8 mouse cellular contexts compared by ENCODE assay signal in the genomic region with DNA sequence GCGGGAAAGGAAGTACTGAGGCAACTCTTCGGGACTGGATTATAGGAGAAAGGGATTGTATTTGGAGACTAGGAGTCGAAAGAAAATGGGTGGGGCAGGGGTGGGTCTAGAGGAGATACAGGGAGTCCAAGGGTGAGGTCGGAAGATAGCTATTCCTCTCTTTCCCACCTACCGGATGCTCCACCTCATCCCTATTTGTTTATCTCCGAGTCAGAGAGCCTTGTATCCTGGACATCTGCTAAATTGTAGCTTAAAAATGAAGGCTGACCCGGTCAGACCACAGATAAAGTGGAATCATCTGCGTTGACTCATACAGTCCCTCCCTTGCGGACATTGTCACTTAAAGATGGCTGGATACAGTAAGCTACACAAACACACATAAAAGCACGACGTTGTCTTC. TPM values are rescaled to one million over a fixed set of nuclear protein-coding genes. Genes with fewer than 3 reads are reported as not detected.
DNase-seq lines count a peak whose midpoint lies in the region; ATAC-seq and TF ChIP-seq lines count a peak whose summit lies in the region.

No protein-coding gene starts in this region.

- H3K4me2 ChIP-seq in intestine, embryonic 16.5 days (ENCODE audit: low read depth, low read length), result peak overlapping the region; percentile 99
- H3K4me2 ChIP-seq in neural tube, embryonic 13.5 days, result peak overlapping the region; percentile 79

- no peaks in the 10 kb centered on the region for H3K9me3 ChIP-seq in embryonic facial prominence, embryonic 10.5 days
- H3K9me3 ChIP-seq in intestine, embryonic 16.5 days (ENCODE audit: control insufficient read depth, low read length), result no peaks in the 10 kb centered on the region
- no peaks in the 10 kb centered on the region for H3K9me3 ChIP-seq in neural tube, embryonic 13.5 days

- peaks cover 38% of the 10 kb centered on the region for H3K4me1 ChIP-seq in embryonic facial prominence, embryonic 10.5 days
- peaks cover 14% of the 10 kb centered on the region for H3K4me1 ChIP-seq in intestine, embryonic 16.5 days (ENCODE audit: control insufficient read depth, insufficient read depth, low read length)
- H3K4me1 ChIP-seq in neural tube, embryonic 13.5 days (replicated peaks), result peaks cover 10% of the 10 kb centered on the region

- H3K36me3 ChIP-seq in embryonic facial prominence, embryonic 10.5 days (replicated peaks), result no peaks in the 10 kb centered on the region
- H3K36me3 ChIP-seq in intestine, embryonic 16.5 days (ENCODE audit: control insufficient read depth, insufficient read depth, low read length), result no peaks in the 10 kb centered on the region
- H3K36me3 ChIP-seq in neural tube, embryonic 13.5 days, result no peaks in the 10 kb centered on the region

- ATAC-seq in intestine, embryonic 16.5 days, result no peak
- no peak for ATAC-seq in neural tube, embryonic 13.5 days (ENCODE audit: low read depth)

- H3K27ac ChIP-seq in layer of hippocampus, adult 2 months, result peak overlapping the region; percentile 98; the same call in 1 of the 2 replicates
- H3K27ac ChIP-seq in embryonic facial prominence, embryonic 10.5 days (replicated peaks), result peak overlapping the region; percentile 84; the same call in 1 of the 2 replicates
- 0 out of 2 replicates have a peak overlapping the region, but pooled peaks have one; percentile 25 for H3K27ac ChIP-seq in intestine, embryonic 16.5 days (ENCODE audit: low read length)
- H3K27ac ChIP-seq in neural tube, embryonic 13.5 days (replicated peaks), result no peak overlapping the region

- no peak for TF ChIP-seq CTCF in layer of hippocampus, adult 2 months (conservative IDR thresholded peaks at IDR 0.05)

- DNase-seq in layer of hippocampus, adult 2 months (ENCODE audit: low spot score in 2 of 2), result no peak
- DNase-seq in layer of hippocampus, postnatal 36 days, result no peak
- no peak for DNase-seq in embryonic facial prominence, embryonic 10.5 days (ENCODE audit: low spot score)
- no peak for DNase-seq in adrenal gland, postnatal 25 days
- DNase-seq in urinary bladder, postnatal 4 days (ENCODE audit: low spot score in 2 of 2), result no peak
- no peak for DNase-seq in right cerebral cortex, adult 2 months (ENCODE audit: low spot score in 2 of 2)

- H3K27me3 ChIP-seq in embryonic facial prominence, embryonic 10.5 days (replicated peaks; ENCODE audit: low read depth, poor library complexity, severe bottlenecking), result peaks cover 90% of the 10 kb centered on the region
- peaks cover 3% of the 10 kb centered on the region; the same call in 1 of the 2 replicates for H3K27me3 ChIP-seq in intestine, embryonic 16.5 days (replicated peaks; ENCODE audit: control insufficient read depth, insufficient read depth, low read length)
- H3K27me3 ChIP-seq in neural tube, embryonic 13.5 days, result peaks cover 69% of the 10 kb centered on the region

- peak overlapping the region; percentile 87 for H3K4me3 ChIP-seq in layer of hippocampus, adult 2 months
- peak overlapping the region; percentile 77 for H3K4me3 ChIP-seq in embryonic facial prominence, embryonic 10.5 days
- H3K4me3 ChIP-seq in intestine, embryonic 16.5 days (ENCODE audit: low read length), result peak overlapping the region; percentile 72
- H3K4me3 ChIP-seq in neural tube, embryonic 13.5 days, result peak overlapping the region; percentile 53

- H3K9ac ChIP-seq in intestine, embryonic 16.5 days (ENCODE audit: low read depth, low read length), result peak overlapping the region; percentile 42; the same call in 1 of the 2 replicates
- no peak overlapping the region for H3K9ac ChIP-seq in neural tube, embryonic 13.5 days

- 29% methylated on average over 11 of the region's 11 CpGs for WGBS in embryonic facial prominence, embryonic 10.5 days
- 18% methylated on average over 11 of the region's 11 CpGs for WGBS in intestine, embryonic 16.5 days
- 38% methylated on average over 11 of the region's 11 CpGs for WGBS in neural tube, embryonic 13.5 days

RNA-seq across cellular contexts. Expression of gene Map3k6, which starts 1.3 kb away (rescaled TPM):
- 10 to 100 TPM in 1 of 2 experiments, 1 to 10 TPM in 1; 5.8 to 10.5 TPM for total RNA-seq in layer of hippocampus, adult 2 months (2021)
- 1 to 10 TPM; 3.9 to 5.9 TPM for total RNA-seq in layer of hippocampus, postnatal 36 days (2021)
- polyA plus RNA-seq in embryonic facial prominence, embryonic 10.5 days (2016; fragmentation: Nextera tagmentation; extraction: Ambion mirVana), result 1.7 and 1.8 TPM in 2 replicates
- 2.4 and 2.8 TPM in 2 replicates for polyA plus RNA-seq in intestine, embryonic 16.5 days (2015; fragmentation: Nextera tagmentation; extraction: Ambion mirVana)
- polyA plus RNA-seq in neural tube, embryonic 13.5 days (2015; fragmentation: Nextera tagmentation; extraction: Ambion mirVana), result 1.9 and 2.7 TPM in 2 replicates
- total RNA-seq in adrenal gland, postnatal 25 days (2021), result 15.7 and 20.1 TPM in 2 replicates

RNA-seq across cellular contexts. Expression of gene Sytl1, which starts 21.0 kb away (rescaled TPM):
- total RNA-seq in layer of hippocampus, adult 2 months (2021), result under 1 TPM; 0.20 to 0.34 TPM
- under 1 TPM; 0.70 to 0.99 TPM for total RNA-seq in layer of hippocampus, postnatal 36 days (2021)
- 1.3 and 1.6 TPM in 2 replicates for polyA plus RNA-seq in embryonic facial prominence, embryonic 10.5 days (2016; fragmentation: Nextera tagmentation; extraction: Ambion mirVana)
- polyA plus RNA-seq in intestine, embryonic 16.5 days (2015; fragmentation: Nextera tagmentation; extraction: Ambion mirVana), result 3.0 and 4.0 TPM in 2 replicates
- 0.25 and 0.28 TPM in 2 replicates for polyA plus RNA-seq in neural tube, embryonic 13.5 days (2015; fragmentation: Nextera tagmentation; extraction: Ambion mirVana)
- 1.9 and 2.0 TPM in 2 replicates for total RNA-seq in adrenal gland, postnatal 25 days (2021)

RNA-seq across cellular contexts. Expression of gene Gpr3, which starts 29.6 kb away (rescaled TPM):
- 1 to 10 TPM; 5.0 to 5.3 TPM for total RNA-seq in layer of hippocampus, adult 2 months (2021)
- 1 to 10 TPM; 6.8 to 7.3 TPM for total RNA-seq in layer of hippocampus, postnatal 36 days (2021)
- polyA plus RNA-seq in embryonic facial prominence, embryonic 10.5 days (2016; fragmentation: Nextera tagmentation; extraction: Ambion mirVana), result 0.11 and 0.57 TPM in 2 replicates
- 0.05 and 0.24 TPM in 2 replicates for polyA plus RNA-seq in intestine, embryonic 16.5 days (2015; fragmentation: Nextera tagmentation; extraction: Ambion mirVana)
- polyA plus RNA-seq in neural tube, embryonic 13.5 days (2015; fragmentation: Nextera tagmentation; extraction: Ambion mirVana), result 0.77 and 1.1 TPM in 2 replicates
- total RNA-seq in adrenal gland, postnatal 25 days (2021), result not detected in 2 replicates

RNA-seq across cellular contexts. Expression of gene Cd164l2, which starts 30.0 kb away (rescaled TPM):
- 1 to 10 TPM; 2.3 to 4.2 TPM for total RNA-seq in layer of hippocampus, adult 2 months (2021)
- 1 to 10 TPM; 3.7 to 5.8 TPM for total RNA-seq in layer of hippocampus, postnatal 36 days (2021)
- 3.0 and 5.2 TPM in 2 replicates for polyA plus RNA-seq in embryonic facial prominence, embryonic 10.5 days (2016; fragmentation: Nextera tagmentation; extraction: Ambion mirVana)
- polyA plus RNA-seq in intestine, embryonic 16.5 days (2015; fragmentation: Nextera tagmentation; extraction: Ambion mirVana), result 1.6 and 2.0 TPM in 2 replicates
- polyA plus RNA-seq in neural tube, embryonic 13.5 days (2015; fragmentation: Nextera tagmentation; extraction: Ambion mirVana), result 1.1 and 1.6 TPM in 2 replicates
- total RNA-seq in adrenal gland, postnatal 25 days (2021), result 1.4 and 1.5 TPM in 2 replicates

RNA-seq across cellular contexts. Expression of gene Tmem222, which starts 35.7 kb away (rescaled TPM):
- 10 to 100 TPM; 89.1 to 94.4 TPM for total RNA-seq in layer of hippocampus, adult 2 months (2021)
- 10 to 100 TPM; 85.0 to 92.1 TPM for total RNA-seq in layer of hippocampus, postnatal 36 days (2021)
- 81.4 and 86.7 TPM in 2 replicates for polyA plus RNA-seq in embryonic facial prominence, embryonic 10.5 days (2016; fragmentation: Nextera tagmentation; extraction: Ambion mirVana)
- polyA plus RNA-seq in intestine, embryonic 16.5 days (2015; fragmentation: Nextera tagmentation; extraction: Ambion mirVana), result 69.8 and 75.7 TPM in 2 replicates
- 98.0 and 104 TPM in 2 replicates for polyA plus RNA-seq in neural tube, embryonic 13.5 days (2015; fragmentation: Nextera tagmentation; extraction: Ambion mirVana)
- total RNA-seq in adrenal gland, postnatal 25 days (2021), result 60.2 and 73.3 TPM in 2 replicates
